Mouse (Mus musculus) gastrocnemius, postnatal 14 days (tissue): ENCODE data around the gene St6gal2. TPM values are rescaled to one million over a fixed set of nuclear protein-coding genes. Genes with fewer than 3 reads are reported as not detected.

ENCODE experiments used
- total RNA-seq, 2 experiments: library from RNA; stranded (reverse); gene quantifications; 2 replicates each; pipeline ENCODE4 v1.2.3; 2021

The St6gal2 gene
- total RNA-seq, 2 experiments from 2014 or later, result not detected

Other genes with a start within 250 kb of the St6gal2 start
- not detected for gene Vmn2r118, start 179.8 kb downstream of the St6gal2 start, total RNA-seq